Mouse (Mus musculus) stomach, postnatal 0 days (tissue): Measurements from ENCODE around the gene Hrh3.

Source experiments
- CTCF ChIP-seq: IDR thresholded peaks from 2 replicates; pipeline ENCODE4 v1.5.1; 2016; ENCODE audit warnings: antibody characterized with exemption, low read depth, mild to moderate bottlenecking, moderate library complexity
- EP300 ChIP-seq: optimal IDR thresholded peaks from 2 replicates; pipeline ENCODE3; 2016; ENCODE audit warnings: antibody characterized with exemption

- TF ChIP-seq CTCF (no peak), EP300 (no peak)
These were observed 14.0 kb downstream of the Hrh3 start for GRCm38 (mm10) chr2:180090285-180090684.
